Mouse (Mus musculus): Measurements from ENCODE around the gene Evi5l. TPM values are rescaled to one million over a fixed set of nuclear protein-coding genes. Genes with fewer than 3 reads are reported as not detected.
"Not testable (repeated sequence)": the region's sequence is repeated elsewhere in the genome, so short reads cannot be mapped to it uniquely, and the experiment has no call there.

Evi5l gene
- total RNA-seq, 2 experiments from 2014 or later, result 24.1 to 26.3 TPM

GRCm38 (mm10) chr8:4239193-4239890 is 73.0 kb downstream of the Evi5l start:
- DNase-seq, result no peak

- no peak for DNase-seq
Measured at GRCm38 (mm10) chr8:4245061-4245460, 78.7 kb downstream of the Evi5l start.

- no peak for DNase-seq
Measured at GRCm38 (mm10) chr8:4245737-4246136, 79.4 kb downstream of the Evi5l start.

GRCm38 (mm10) chr8:4247241-4247640 is 80.9 kb downstream of the Evi5l start:
- no peak for DNase-seq

GRCm38 (mm10) chr8:4247951-4248540 is 81.7 kb downstream of the Evi5l start, which contains the start of gene Tgfbr3l:
Tgfbr3l (plus strand) TSS chr8:4248214.
- no peak for DNase-seq

- peak; percentile 26 to 32 for DNase-seq
Measured at GRCm38 (mm10) chr8:4249213-4249612, 82.8 kb downstream of the Evi5l start.

GRCm38 (mm10) chr8:4250306-4250970 is 84.1 kb downstream of the Evi5l start:
- DNase-seq, result peak; percentile 80 to 87

GRCm38 (mm10) chr8:4252116-4252760 is 85.9 kb downstream of the Evi5l start:
- no peak for DNase-seq

- peak; percentile 97 to 99 for DNase-seq
Measured at GRCm38 (mm10) chr8:4252934-4253841, 86.8 kb downstream of the Evi5l start, which contains the start of gene Snapc2. Snapc2 (plus strand) TSS chr8:4253080.

- peak; percentile 63 to 64 for DNase-seq
Measured at GRCm38 (mm10) chr8:4254001-4254400, 87.6 kb downstream of the Evi5l start.

GRCm38 (mm10) chr8:4255471-4255870 is 89.1 kb downstream of the Evi5l start:
- DNase-seq, result not testable (repeated sequence)

- DNase-seq, result no peak
Measured at GRCm38 (mm10) chr8:4256911-4257310, 90.5 kb downstream of the Evi5l start.

GRCm38 (mm10) chr8:4257350-4257749 is 91.0 kb downstream of the Evi5l start:
- no peak for DNase-seq

GRCm38 (mm10) chr8:4258233-4258632 is 91.9 kb downstream of the Evi5l start:
- DNase-seq, result peak; percentile 50 to 69

GRCm38 (mm10) chr8:4258678-4259077 is 92.3 kb downstream of the Evi5l start:
- DNase-seq, result peak in 1 of 2 experiments; percentile 37

GRCm38 (mm10) chr8:4259125-4259804 is 92.9 kb downstream of the Evi5l start, which contains the start of gene Ctxn1:
Ctxn1 (minus strand) TSS chr8:4259274.
- peak; percentile 96 for DNase-seq

GRCm38 (mm10) chr8:4259805-4260170 is 93.4 kb downstream of the Evi5l start:
- no peak for DNase-seq
